Mouse (Mus musculus): ENCODE data around the gene Cldn12. TPM values are rescaled to one million over a fixed set of nuclear protein-coding genes. Genes with fewer than 3 reads are reported as not detected.

The Cldn12 gene
- total RNA-seq (2021) (10 to 100 TPM; 18.2 to 23.7 TPM), polyA plus RNA-seq (2012; rRNA removed) (10.7 and 13.8 TPM in 2 replicates)
- long read RNA-seq, partial matches to known transcripts: 0 of 7 reads
- long read RNA-seq, other reads (novel, unspliced or antisense): 3 of 7 reads

- peak; percentile 96 for DNase-seq
These were observed at the start of gene Cldn12 for GRCm38 (mm10) chr5:5514196-5515076. Gene Cldn12 (minus strand): TSS chr5:5514958.

- DNase-seq: no peak
These were observed 47.7 kb upstream of the Cldn12 start for GRCm38 (mm10) chr5:5562435-5562834.

- DNase-seq: no peak
These were observed 46.4 kb upstream of the Cldn12 start for GRCm38 (mm10) chr5:5561041-5561706.

GRCm38 (mm10) chr5:5559798-5560197, 45.0 kb upstream of the Cldn12 start:
- DNase-seq: no peak

GRCm38 (mm10) chr5:5559079-5559740, 44.5 kb upstream of the Cldn12 start, which contains the start of gene Gtpbp10:
Gene Gtpbp10 (minus strand): TSS chr5:5559538.
- DNase-seq: peak; percentile 94

GRCm38 (mm10) chr5:5551110-5551509, 36.4 kb upstream of the Cldn12 start:
- no peak for DNase-seq

GRCm38 (mm10) chr5:5540385-5540784, 25.6 kb upstream of the Cldn12 start:
- DNase-seq: no peak

- no peak for DNase-seq
These were observed 25.0 kb upstream of the Cldn12 start for GRCm38 (mm10) chr5:5539771-5540170.

- no peak for DNase-seq
These were observed 21.4 kb upstream of the Cldn12 start for GRCm38 (mm10) chr5:5536131-5536530.

- DNase-seq: no peak
These were observed 19.1 kb upstream of the Cldn12 start for GRCm38 (mm10) chr5:5533656-5534420.

GRCm38 (mm10) chr5:5515411-5515810, 653 bp upstream of the Cldn12 start:
- DNase-seq: no peak

GRCm38 (mm10) chr5:5511401-5511800, 3.4 kb downstream of the Cldn12 start:
- no peak for DNase-seq

- no peak for DNase-seq
These were observed 3.8 kb downstream of the Cldn12 start for GRCm38 (mm10) chr5:5510989-5511388.

GRCm38 (mm10) chr5:5510304-5510887, 4.4 kb downstream of the Cldn12 start:
- no peak for DNase-seq

GRCm38 (mm10) chr5:5508231-5508630, 6.5 kb downstream of the Cldn12 start:
- DNase-seq: no peak

GRCm38 (mm10) chr5:5507701-5508225, 7.0 kb downstream of the Cldn12 start:
- DNase-seq: peak; percentile 73

- no peak for DNase-seq
These were observed 10.3 kb downstream of the Cldn12 start for GRCm38 (mm10) chr5:5504456-5504855.

GRCm38 (mm10) chr5:5503381-5503780, 11.4 kb downstream of the Cldn12 start:
- peak; percentile 44 for DNase-seq

GRCm38 (mm10) chr5:5501583-5501982, 13.2 kb downstream of the Cldn12 start:
- DNase-seq: peak; percentile 23

GRCm38 (mm10) chr5:5496393-5496792, 18.4 kb downstream of the Cldn12 start:
- DNase-seq: no peak

GRCm38 (mm10) chr5:5495042-5495441, 19.7 kb downstream of the Cldn12 start:
- DNase-seq: no peak
